Mouse (Mus musculus) spleen, adult 2 months (tissue): ENCODE data around the gene OR5BS1P.

ENCODE experiments used
- CTCF ChIP-seq: fragments of 200-500 bp; IDR thresholded peaks from 2 replicates; pipeline ENCODE4 v1.5.1; 2011; ENCODE audit warnings: mild to moderate bottlenecking, inconsistent platforms; ENCODE audit not compliant: insufficient read depth, insufficient read length, insufficient replicate concordance; ENCODE audit errors: extremely low read depth
- POLR2A ChIP-seq: fragments of 200-500 bp; IDR thresholded peaks from 2 replicates; pipeline ENCODE4 v1.6.1; 2011; ENCODE audit warnings: low read depth, low read length, inconsistent platforms

- TF ChIP-seq POLR2A (no peak), CTCF (no peak)
Observed at GRCm38 (mm10) chr15:98521245-98521644, 51.5 kb downstream of the OR5BS1P start.
